ENCODE assay signal across 1 mouse cellular context in genomic region chr4:116491119-116491536, GRCm38 (mm10).
TF ChIP-seq lines count a peak whose summit lies in the region.

No protein-coding gene starts in this region.

TF ChIP-seq in MEL, 35 proteins besides CTCF, POLR2A, EP300 and RAD21 (continued from another document):
- TF ChIP-seq ZNF384 (IDR thresholded peaks at IDR 0.05; ENCODE audit: low read depth, low read length), result no peak
